Mouse (Mus musculus) kidney, adult 2 months (tissue): ENCODE results near the gene Gal3st4.

Experiments used
- CTCF ChIP-seq: fragments of 200-500 bp; conservative IDR thresholded peaks from 2 replicates; pipeline ENCODE4 v1.5.1; 2011; ENCODE audit warnings: low read depth, mild to moderate bottlenecking, control low read depth, low read length, moderate library complexity, mixed read lengths; ENCODE audit not compliant: insufficient read depth, insufficient read length
- POLR2A ChIP-seq: fragments of 200-500 bp; IDR thresholded peaks from one replicate; pipeline ENCODE4 v1.6.1; 2011; ENCODE audit warnings: low read depth, low read length, control low read depth

GRCm38 (mm10) chr5:138268980-138269379 lies 3.7 kb downstream of the Gal3st4 start:
- no peak for TF ChIP-seq CTCF
- TF ChIP-seq POLR2A, result no peak
